Mouse (Mus musculus) megakaryocyte, adult 5-6 weeks (primary cell): Measurements from ENCODE around the gene Bbof1. TPM values are rescaled to one million over a fixed set of nuclear protein-coding genes. Genes with fewer than 3 reads are reported as not detected.

ENCODE experiments used
- ATAC-seq: 2 replicates; pipeline ENCODE4 v1.8.0; 2016; ENCODE audit warnings: mild to moderate bottlenecking, inconsistent platforms; ENCODE audit not compliant: poor library complexity, severe bottlenecking
- total RNA-seq, 2 experiments: library from RNA; stranded (forward) in 1 of 2; stranded (reverse) in 1 of 2; fragments of 153-499, 151-499 nt in 1 of 2; fragments of 221-1000, 200-1000 nt in 1 of 2; gene quantifications; 2 replicates each; pipeline versions ENCODE4 v1.2.3 to v1.2.4; 2015 to 2017

Gene Bbof1
- 0.36 and 1.1 TPM in 2 replicates for total RNA-seq (2015)
- 1.5 and 2.3 TPM in 2 replicates for total RNA-seq (2017)

- ATAC-seq, result peak; percentile 88
Measured at GRCm38 (mm10) chr12:84408819-84409507, at the start of gene Bbof1, which contains the start of gene Entpd5. Gene Bbof1, plus strand, starts transcription at chr12:84409071. Gene Entpd5, minus strand, starts transcription at chr12:84409029.

- peak; percentile 95 for ATAC-seq
Measured at GRCm38 (mm10) chr12:84361555-84362489, 47.0 kb upstream of the Bbof1 start, which contains the start of the genes Coq6 and Fam161b. Gene Coq6, plus strand, starts transcription at chr12:84361657. Gene Fam161b, minus strand, starts transcription at chr12:84361833.

- no peak for ATAC-seq
Measured at GRCm38 (mm10) chr12:84362872-84363271, 46.0 kb upstream of the Bbof1 start.

- no peak for ATAC-seq
Measured at GRCm38 (mm10) chr12:84364291-84364690, 44.6 kb upstream of the Bbof1 start.

GRCm38 (mm10) chr12:84365137-84365536 lies 43.7 kb upstream of the Bbof1 start:
- ATAC-seq, result no peak

GRCm38 (mm10) chr12:84366971-84367370 lies 41.9 kb upstream of the Bbof1 start:
- no peak for ATAC-seq

GRCm38 (mm10) chr12:84371647-84372046 lies 37.2 kb upstream of the Bbof1 start:
- ATAC-seq, result no peak

- ATAC-seq, result no peak
Measured at GRCm38 (mm10) chr12:84373831-84374481, 34.9 kb upstream of the Bbof1 start.

GRCm38 (mm10) chr12:84382369-84382768 lies 26.5 kb upstream of the Bbof1 start:
- ATAC-seq, result no peak

GRCm38 (mm10) chr12:84384644-84385081 lies 24.2 kb upstream of the Bbof1 start:
- ATAC-seq, result peak; percentile 44; the same call in 1 of the 2 replicates

GRCm38 (mm10) chr12:84385408-84385807 lies 23.5 kb upstream of the Bbof1 start:
- ATAC-seq, result no peak

- ATAC-seq, result no peak
Measured at GRCm38 (mm10) chr12:84388097-84388496, 20.8 kb upstream of the Bbof1 start.

GRCm38 (mm10) chr12:84388774-84389400 lies 20.0 kb upstream of the Bbof1 start:
- peak; percentile 72 for ATAC-seq

GRCm38 (mm10) chr12:84390336-84390735 lies 18.5 kb upstream of the Bbof1 start:
- ATAC-seq, result no peak

GRCm38 (mm10) chr12:84392681-84393080 lies 16.2 kb upstream of the Bbof1 start:
- ATAC-seq, result no peak

- ATAC-seq, result no peak
Measured at GRCm38 (mm10) chr12:84393847-84394246, 15.0 kb upstream of the Bbof1 start.

GRCm38 (mm10) chr12:84396947-84397679 lies 11.8 kb upstream of the Bbof1 start:
- ATAC-seq, result no peak

- no peak for ATAC-seq
Measured at GRCm38 (mm10) chr12:84397685-84398084, 11.2 kb upstream of the Bbof1 start.

- ATAC-seq, result no peak
Measured at GRCm38 (mm10) chr12:84398629-84399028, 10.2 kb upstream of the Bbof1 start.

GRCm38 (mm10) chr12:84399135-84399534 lies 9.7 kb upstream of the Bbof1 start:
- ATAC-seq, result no peak
